Mouse (Mus musculus): ENCODE measurements around the gene Suco.

Gene Suco

GRCm38 (mm10) chr1:161876553-161877447 is at the start of gene Suco:
Gene Suco (minus strand): TSS chr1:161876682.
- DNase-seq (ENCODE audit: low spot score), result peak; percentile 99

DNA sequence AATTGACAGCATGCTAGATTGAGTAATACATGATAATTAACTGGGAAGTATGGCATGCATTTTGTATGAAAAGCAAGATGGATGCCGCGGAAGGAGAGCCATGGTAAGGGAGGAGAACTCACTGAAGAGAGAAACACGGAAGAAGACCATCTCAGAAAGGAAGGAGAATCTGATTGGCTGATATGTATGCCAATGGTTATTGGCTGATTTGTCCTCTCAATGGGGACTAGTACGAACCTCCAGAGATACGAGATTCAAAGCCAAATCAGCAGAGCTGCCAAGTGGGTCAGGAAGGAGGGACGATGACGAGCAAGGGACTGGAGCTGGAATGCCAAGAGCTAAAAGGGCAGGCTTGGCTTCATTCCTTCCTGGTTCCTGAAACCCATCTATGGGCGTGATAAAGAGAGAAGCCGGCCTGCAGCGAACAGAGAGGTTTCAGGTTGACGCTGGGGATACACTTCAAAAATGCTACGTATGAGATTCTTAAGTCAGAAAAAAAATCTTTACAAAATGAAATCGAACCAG is 48.9 kb upstream of the Suco start:
- peak; percentile 70 for DNase-seq (ENCODE audit: low spot score)

DNA sequence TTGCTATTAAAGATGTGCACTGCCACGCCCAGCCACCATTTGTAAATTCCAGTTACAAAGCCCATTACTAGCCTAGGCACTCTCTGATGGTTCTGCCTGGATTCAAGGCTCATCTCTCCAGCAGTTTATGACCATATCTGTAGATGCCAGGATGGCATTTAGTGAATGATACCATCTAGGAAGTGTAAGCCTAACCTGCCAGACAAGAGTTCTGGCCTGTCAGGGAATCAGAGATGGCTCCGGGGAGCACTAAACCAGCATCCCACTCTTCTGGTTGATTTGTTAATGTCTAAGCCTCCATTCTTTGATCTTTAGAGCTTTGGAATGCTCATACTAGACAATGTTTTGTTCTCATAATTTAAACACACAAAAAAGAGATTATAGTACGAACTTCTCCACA is 47.8 kb upstream of the Suco start:
- DNase-seq (ENCODE audit: low spot score), result no peak

DNA sequence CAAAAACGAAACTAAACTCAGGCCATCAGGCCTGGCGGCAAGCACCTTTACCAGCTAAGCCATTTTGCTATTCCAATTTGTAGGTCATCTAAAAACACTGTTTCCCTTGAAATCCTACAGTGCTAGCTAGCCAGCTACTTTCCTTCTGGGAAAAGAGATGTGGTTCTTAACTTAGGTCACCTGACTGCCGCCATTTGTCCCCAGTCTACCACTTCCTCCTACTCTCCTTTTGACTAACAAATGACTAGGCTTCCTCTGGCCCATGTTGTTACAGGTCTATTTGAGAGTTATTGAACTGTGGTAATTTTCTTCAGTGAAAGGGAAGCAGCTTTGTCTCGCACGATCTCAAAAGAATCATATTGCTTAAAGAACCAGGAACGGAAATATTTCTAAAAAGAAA is 45.4 kb upstream of the Suco start:
- no peak for DNase-seq (ENCODE audit: low spot score)

- no peak for DNase-seq (ENCODE audit: low spot score)
These were observed 44.3 kb upstream of the Suco start for GRCm38 (mm10) chr1:161920475-161921454.

GRCm38 (mm10) chr1:161919594-161919993 is 43.1 kb upstream of the Suco start:
- DNase-seq (ENCODE audit: low spot score), result no peak

DNA sequence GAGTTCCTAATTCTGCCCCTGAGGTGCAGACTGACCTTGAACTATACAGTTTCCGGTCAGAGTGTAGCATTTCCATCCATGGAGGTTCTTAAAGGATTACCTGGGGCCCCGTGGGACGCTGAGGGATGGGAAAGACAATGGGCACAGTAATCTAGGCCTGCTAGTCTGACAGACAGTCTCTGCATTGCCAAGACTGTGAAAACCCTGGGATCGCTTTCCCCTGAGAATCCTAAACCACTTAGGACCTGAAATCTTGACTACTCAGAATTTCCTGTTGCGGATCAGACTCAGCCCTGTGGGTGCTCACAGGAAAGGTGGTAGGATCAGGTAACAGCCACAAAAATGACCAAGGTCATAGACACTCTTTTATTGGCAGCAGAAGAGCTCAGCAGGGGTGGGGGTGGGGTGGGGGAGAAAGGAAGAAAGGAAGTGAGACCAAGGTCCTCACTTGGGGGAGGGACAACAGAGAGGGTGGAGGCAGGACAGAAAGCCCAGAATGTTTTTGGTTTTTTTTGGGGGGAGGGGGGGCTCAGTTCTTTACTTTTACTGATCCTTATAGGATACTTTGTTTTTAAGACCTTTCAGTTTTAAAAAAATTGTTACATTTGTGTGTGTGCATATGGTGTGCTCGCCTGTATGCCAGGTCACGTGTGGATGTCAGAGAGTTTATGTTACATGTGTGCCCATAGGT is 42.3 kb upstream of the Suco start:
- DNase-seq (ENCODE audit: low spot score), result no peak

DNA sequence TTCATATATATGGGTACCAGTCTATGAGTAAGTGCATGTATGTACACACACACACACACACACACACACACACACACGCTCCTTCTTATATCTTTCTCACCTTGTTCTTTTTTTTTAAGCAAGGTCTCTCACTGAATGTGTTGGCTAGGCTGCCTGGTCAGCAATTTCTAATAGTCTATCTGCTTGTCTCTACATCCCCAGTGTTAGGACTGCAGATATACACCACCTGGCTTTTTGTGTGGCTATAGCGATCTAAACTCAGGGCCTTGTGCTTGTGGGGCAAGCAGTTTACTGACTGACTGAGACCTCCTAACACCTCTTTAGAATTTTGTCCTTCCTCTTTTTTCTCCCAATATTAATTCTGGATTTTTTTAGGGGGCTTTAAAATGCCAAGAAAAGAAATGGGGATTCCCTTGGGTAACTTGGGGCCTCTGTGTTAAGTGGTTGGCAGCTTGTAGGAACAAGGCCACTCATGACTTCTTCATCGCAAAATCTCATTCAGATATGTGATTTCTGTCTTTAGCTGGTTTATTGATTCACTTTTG is 41.5 kb upstream of the Suco start:
- no peak for DNase-seq (ENCODE audit: low spot score)

DNA sequence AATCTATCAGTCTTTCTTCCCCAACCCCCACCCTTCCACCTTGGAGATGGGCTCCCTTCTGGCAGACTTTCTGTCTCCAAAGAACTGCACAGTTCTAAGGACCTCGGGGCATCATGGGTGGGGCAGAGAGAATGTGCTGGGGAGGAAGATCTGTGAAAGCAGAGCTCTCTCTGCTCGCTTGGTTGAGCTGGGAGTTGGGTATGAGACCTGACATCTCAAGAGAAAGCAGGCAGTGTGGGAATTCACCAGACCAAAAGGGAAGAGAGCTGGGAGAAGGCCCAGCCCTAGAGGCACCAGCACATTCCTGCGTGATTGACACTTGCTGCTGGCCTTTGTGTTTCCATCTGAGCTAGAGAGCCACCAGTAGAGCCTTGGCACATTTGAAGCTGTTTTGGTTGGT is 39.6 kb upstream of the Suco start:
- no peak for DNase-seq (ENCODE audit: low spot score)

GRCm38 (mm10) chr1:161913648-161913984 is 37.1 kb upstream of the Suco start:
- DNase-seq (ENCODE audit: low spot score), result no peak

- DNase-seq (ENCODE audit: low spot score), result no peak
These were observed 36.6 kb upstream of the Suco start for GRCm38 (mm10) chr1:161912940-161913647.

DNA sequence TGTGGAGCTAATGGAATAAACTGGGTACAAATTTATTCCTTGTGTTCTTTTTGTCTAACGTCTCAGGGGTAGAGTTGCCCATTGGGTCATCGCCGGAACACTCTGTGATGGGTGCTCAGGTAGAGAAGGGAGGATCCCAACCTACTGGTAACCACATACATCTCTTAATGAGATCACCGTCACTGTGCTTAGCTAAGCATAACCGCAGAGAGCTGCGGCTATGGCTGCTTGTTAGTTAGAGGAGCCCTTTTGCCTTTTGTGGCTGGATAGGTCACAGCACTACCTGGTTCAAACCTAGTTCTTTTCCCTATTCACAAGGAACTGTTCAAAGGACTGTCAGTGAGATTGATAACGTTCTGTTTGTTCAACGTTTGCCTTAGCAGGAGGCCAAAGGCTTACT is 32.6 kb upstream of the Suco start:
- no peak for DNase-seq (ENCODE audit: low spot score)

DNA sequence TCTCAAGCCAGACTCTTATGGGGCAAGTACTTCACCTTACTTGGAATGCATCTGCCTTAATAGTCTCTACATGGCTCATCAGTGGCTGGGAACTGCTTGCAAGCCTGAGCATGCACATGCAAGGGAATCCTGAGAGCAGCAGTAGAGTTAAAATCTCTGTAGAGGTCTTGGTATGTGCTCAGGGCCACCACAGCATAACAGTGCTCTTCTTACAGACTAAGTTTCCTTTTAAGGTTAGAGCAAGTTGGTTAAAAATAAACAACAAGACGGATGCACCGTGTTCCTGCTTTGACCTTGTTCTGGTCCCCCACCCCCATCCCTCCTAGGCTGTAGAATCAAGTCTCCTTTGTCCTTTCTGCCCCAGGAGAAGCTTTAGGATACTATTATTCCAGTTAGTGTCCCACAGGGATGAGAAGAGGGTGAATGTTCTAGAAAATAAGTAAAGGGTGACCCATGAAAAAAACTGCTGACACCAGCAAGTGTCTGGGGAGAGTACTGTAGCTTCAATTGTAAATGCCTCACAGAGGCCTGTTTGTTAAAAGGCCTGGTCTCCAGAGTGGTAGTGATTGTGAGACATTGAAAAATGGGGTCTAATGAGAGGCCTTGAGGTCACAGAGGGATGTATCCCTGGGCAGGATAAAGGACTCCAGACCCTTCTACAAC is 31.4 kb upstream of the Suco start:
- no peak for DNase-seq (ENCODE audit: low spot score)

DNA sequence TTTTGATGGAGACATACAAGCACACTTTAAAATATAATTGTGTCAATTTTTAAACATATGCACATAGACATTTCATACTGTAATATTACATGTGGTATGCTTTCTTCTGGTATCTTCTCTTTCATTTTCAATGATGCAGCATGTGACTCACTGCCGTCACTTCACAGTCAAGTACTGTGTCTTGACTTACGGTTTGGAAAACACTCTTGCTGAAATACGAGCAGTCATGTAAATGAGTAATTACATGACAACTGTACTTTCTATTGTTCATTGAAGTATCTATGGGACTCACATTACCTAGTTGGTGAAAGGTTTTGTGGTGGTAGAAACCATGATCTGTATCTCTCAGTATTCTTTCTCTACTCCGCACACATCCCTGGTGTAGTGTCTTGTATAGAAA is 30.6 kb upstream of the Suco start:
- DNase-seq (ENCODE audit: low spot score), result no peak

DNA sequence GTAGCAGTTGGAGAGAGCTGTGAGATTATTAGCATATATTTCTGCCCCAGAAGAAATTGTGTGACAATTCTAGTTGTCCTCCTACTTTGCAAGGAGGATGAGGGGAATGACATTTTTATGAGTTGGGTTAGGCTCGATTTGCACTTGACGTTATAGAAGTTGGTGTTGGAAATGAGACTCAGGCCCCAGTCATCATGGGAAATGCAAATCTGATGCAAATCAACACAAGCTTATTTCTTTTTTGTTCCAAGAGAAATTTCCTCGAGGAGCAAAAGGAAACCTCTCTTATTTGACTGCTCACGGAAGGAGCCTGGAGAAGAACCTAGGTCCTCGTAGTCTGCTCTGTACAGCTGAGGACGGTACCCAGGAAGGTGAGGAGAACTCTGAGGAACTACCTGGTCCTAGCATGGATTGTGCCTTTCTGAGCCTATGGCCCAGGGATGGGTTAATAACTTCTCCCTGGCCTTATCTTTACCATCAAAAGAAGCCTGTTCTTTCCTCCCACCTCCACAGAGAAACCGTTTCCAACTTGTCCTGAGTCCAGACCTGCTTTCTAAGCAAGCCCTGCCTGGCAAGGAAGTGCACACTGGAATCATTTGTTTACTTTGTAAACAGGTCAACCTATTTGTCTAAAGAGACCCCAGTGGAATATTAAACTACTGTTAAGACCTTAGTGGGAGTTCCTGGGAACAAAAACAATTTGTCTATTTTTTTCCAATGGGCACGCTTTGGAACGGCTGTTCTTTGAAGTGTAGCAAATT is 26.4 kb upstream of the Suco start:
- no peak for DNase-seq (ENCODE audit: low spot score)

DNA sequence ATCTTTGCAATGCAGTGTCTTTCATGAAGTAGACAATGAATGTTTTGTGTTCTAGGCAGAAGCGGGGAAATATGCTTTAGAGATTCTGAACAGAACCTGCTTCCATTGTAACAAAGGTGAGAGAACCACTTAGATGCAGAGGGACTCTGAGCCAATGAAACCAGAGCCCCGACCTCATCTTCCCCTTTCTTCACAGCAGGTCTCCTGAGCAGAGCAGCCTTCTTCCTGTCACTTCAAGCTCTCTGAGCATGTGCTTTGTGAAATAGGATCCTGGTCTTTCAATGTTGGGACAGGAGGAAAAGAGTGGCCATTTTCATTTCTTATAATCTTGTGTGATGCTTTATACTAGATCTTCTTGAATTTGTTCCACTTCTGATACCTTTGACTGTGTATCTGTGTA is 23.6 kb upstream of the Suco start:
- no peak for DNase-seq (ENCODE audit: low spot score)

GRCm38 (mm10) chr1:161897235-161897634 is 20.8 kb upstream of the Suco start:
- no peak for DNase-seq (ENCODE audit: low spot score)

DNA sequence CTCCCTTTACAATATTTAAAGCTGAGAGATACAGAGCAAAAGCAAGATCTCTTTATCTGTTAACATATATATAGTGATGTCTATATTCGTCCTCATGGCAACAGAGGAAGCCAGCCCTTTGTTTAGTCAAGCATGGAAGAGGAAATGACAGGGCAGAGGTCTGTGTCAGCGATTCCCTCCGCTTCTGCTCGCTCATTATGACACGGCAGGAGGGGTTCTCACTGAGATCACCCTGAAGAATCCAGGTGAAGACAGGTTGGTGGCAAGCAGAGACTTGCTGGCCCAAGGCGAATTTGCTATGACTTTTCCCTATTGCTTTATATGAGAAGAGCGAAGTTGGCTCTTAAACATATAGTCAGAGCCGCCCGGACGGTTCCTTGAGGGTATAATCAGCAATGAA is 19.6 kb upstream of the Suco start:
- no peak for DNase-seq (ENCODE audit: low spot score)

DNA sequence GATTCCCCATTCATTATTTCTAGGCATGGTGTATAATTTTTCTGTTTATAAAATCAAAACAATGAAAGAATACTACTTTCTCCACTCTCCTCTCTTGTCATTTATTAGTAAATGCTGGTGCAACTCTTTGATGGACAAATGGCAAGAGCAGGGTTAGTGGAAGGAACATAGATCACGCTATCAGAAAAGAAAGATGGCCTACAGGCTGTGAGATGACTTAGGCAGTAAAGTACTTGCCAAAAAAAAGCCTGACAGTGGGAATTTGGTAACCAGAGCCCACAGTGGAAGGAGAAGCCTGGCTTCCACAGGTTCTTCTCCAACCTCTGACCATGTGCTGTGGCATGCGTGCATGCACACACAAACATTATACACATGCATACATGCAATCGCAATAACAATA is 18.5 kb upstream of the Suco start:
- DNase-seq (ENCODE audit: low spot score), result no peak

- no peak for DNase-seq (ENCODE audit: low spot score)
These were observed 18.1 kb upstream of the Suco start for GRCm38 (mm10) chr1:161894553-161894952.
